Mouse (Mus musculus) testis, adult 2 months (tissue): ENCODE data around the gene Ltb.

Experiments
- CTCF ChIP-seq: fragments of 200-500 bp; IDR thresholded peaks from 2 replicates; pipeline ENCODE4 v1.5.1; 2012; ENCODE audit warnings: low read depth, mild to moderate bottlenecking, inconsistent platforms, low read length, moderate library complexity; ENCODE audit not compliant: control insufficient read depth, insufficient read depth, insufficient replicate concordance
- POLR2A ChIP-seq: fragments of 200-500 bp; IDR thresholded peaks from 2 replicates; pipeline ENCODE4 v1.6.1; 2012; ENCODE audit warnings: low read depth, mild to moderate bottlenecking, inconsistent platforms, low read length, moderate library complexity; ENCODE audit not compliant: control insufficient read depth

DNA sequence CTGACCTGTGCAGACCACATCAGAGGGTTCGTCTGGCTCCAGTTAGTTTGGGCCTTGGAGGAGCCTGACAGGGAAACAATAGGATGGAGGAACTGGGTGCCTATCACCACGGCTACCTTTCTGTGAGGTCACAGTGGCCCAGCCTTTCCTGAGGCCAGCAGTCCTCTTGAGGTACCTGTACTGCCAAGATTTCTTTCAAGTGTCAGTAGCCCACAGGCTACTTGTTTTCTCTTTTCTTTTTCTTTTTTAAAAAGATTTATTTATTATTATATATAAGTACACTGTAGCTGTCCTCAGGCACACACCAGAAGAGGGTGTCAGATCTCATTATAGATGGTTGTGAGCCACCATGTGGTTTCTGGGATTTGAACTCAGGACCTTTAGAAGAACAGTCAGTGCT is 18.3 kb upstream of the Ltb start, which contains the start of gene Aif1:
- TF ChIP-seq CTCF (no peak), POLR2A (no peak)
